10 mouse cellular contexts compared by ENCODE assay signal in the genomic region with DNA sequence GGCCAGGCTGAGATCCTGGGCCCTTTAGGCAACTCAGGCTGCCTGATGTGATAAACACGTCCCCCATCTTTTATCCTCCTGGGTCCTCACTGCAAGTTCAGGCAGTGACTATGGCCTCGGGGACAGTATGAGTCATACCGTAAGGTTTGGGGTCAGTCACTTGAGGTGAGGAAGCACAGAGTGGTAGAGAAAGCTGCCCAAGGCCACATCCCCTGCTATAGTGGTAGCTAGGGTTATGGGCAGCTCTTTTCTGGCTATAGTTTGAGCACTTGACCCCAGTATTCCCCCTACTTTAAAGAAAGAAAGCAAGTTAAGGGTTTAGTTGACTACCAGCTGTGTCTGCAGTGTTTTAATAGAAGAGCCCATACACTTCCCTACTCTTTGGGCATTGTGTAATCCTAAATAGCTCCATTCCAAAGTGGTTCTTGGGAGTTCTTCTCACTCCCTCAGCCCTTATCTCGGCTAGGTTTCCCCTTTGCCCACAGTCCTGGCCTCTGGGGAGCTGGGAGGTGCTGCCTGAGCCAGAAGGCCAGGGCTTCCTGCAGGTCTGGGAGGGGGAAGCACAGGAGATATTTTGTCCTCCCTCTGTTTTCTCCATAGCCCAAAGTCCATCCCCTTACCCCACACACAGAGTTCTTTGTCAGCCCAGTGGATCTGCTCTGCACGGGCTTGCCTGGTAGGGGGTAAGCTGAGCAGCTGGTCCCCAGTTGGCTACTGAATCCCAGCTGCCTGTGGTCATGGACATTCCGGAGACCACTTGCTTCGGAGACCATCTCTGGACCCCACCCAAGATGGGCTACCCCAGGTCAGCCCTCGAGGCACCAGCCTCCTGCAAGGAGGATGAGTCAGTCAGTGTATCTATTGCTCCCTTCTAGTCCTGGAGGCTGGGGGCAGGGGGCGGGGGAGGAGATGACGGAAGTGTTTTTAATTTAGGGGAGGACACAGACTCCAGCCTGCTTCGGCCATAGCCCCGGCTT. TPM values are rescaled to one million over a fixed set of nuclear protein-coding genes. Genes with fewer than 3 reads are reported as not detected.
DNase-seq lines count a peak whose midpoint lies in the region; ATAC-seq and TF ChIP-seq lines count a peak whose summit lies in the region.
"Had no signal": no experiment of that assay in that cellular context is flagged by ENCODE, and none has a peak within 500 bp of the region (broad histone marks: within the 10 kb centered on the region; RNA-seq: fewer than 3 reads in every experiment).

No protein-coding gene starts in this region.

- no peak for TF ChIP-seq POLR2A in myocyte (IDR thresholded peaks at IDR 0.05; ENCODE audit: insufficient read length, low read depth)
- TF ChIP-seq POLR2A in thymus, adult 2 months (IDR thresholded peaks at IDR 0.05; ENCODE audit: control insufficient read depth, extremely low read depth, insufficient read depth, low read length, poor library complexity), result no peak

- peak overlapping the region; percentile 32; the same call in 1 of the 2 replicates for H3K27ac ChIP-seq in lung, postnatal 0 days (ENCODE audit: low read length)
- H3K27ac ChIP-seq in heart, embryonic 15.5 days, result peak overlapping the region; percentile 58
- no peak overlapping the region for H3K27ac ChIP-seq in thymus, adult 2 months (ENCODE audit: control insufficient read depth, insufficient read depth, low read length)
- H3K27ac ChIP-seq: kidney, postnatal 0 days had no signal

- DNase-seq in cerebellum, adult 9-11 months, result peak; percentile 52
- no peak for DNase-seq in cerebellum, adult 11 months
- DNase-seq in lung, postnatal 0 days (ENCODE audit: low spot score), result peak; percentile 65
- no peak for DNase-seq in lung, postnatal 4 days
- no peak for DNase-seq in thymus, adult 2 months

- H3K9ac ChIP-seq in lung, postnatal 0 days (replicated peaks; ENCODE audit: low read depth), result no peak overlapping the region
- H3K9ac ChIP-seq in heart, embryonic 15.5 days, result no peak overlapping the region

- no peaks in the 10 kb centered on the region for H3K27me3 ChIP-seq in lung, postnatal 0 days (replicated peaks; ENCODE audit: insufficient read depth, low read length)
- no peaks in the 10 kb centered on the region for H3K27me3 ChIP-seq in heart, embryonic 15.5 days
- no peaks in the 10 kb centered on the region for H3K27me3 ChIP-seq in myocyte (ENCODE audit: control insufficient read depth, insufficient read depth, insufficient read length)
- no peaks in the 10 kb centered on the region for H3K27me3 ChIP-seq in thymus, adult 2 months (ENCODE audit: control insufficient read depth, insufficient read depth, low read length)

- H3K4me1 ChIP-seq in lung, postnatal 0 days (ENCODE audit: insufficient read depth, low read depth, low read length), result peaks cover 18% of the 10 kb centered on the region; the same call in 1 of the 2 replicates
- peaks cover 39% of the 10 kb centered on the region for H3K4me1 ChIP-seq in heart, embryonic 15.5 days (replicated peaks)
- H3K4me1 ChIP-seq in thymus, adult 2 months (replicated peaks; ENCODE audit: control insufficient read depth, insufficient read depth, low read length), result peaks cover 24% of the 10 kb centered on the region

- no peaks in the 10 kb centered on the region; the same call in 1 of the 2 replicates for H3K36me3 ChIP-seq in lung, postnatal 0 days (ENCODE audit: insufficient read depth, low read length)
- no peaks in the 10 kb centered on the region for H3K36me3 ChIP-seq in heart, embryonic 15.5 days
- peaks cover under 1% of the 10 kb centered on the region for H3K36me3 ChIP-seq in myocyte (ENCODE audit: control insufficient read depth, insufficient read depth)
- no peaks in the 10 kb centered on the region for H3K36me3 ChIP-seq in thymus, adult 2 months (ENCODE audit: control insufficient read depth, insufficient read depth, low read length)

- H3K4me2 ChIP-seq in lung, postnatal 0 days (replicated peaks; ENCODE audit: low read depth, low read length), result no peak overlapping the region
- no peak overlapping the region for H3K4me2 ChIP-seq in heart, embryonic 15.5 days
- H3K4me2 ChIP-seq in myocyte (ENCODE audit: low read depth), result peak overlapping the region; percentile 66

- H3K9me3 ChIP-seq in lung, postnatal 0 days (ENCODE audit: low read length), result no peaks in the 10 kb centered on the region
- no peaks in the 10 kb centered on the region for H3K9me3 ChIP-seq in heart, embryonic 15.5 days (replicated peaks)

- no peak overlapping the region for H3K4me3 ChIP-seq in lung, postnatal 0 days (ENCODE audit: low read depth, low read length)
- H3K4me3 ChIP-seq in heart, embryonic 15.5 days, result no peak overlapping the region
- H3K4me3 ChIP-seq in myocyte, result no peak overlapping the region
- H3K4me3 ChIP-seq in thymus, adult 2 months (ENCODE audit: control insufficient read depth, insufficient read depth, low read length), result no peak overlapping the region

- H3K79me2 ChIP-seq in myocyte (ENCODE audit: control insufficient read depth, insufficient read depth), result no peaks in the 10 kb centered on the region

- no peak for TF ChIP-seq EP300 in lung, postnatal 0 days (IDR thresholded peaks at IDR 0.05)

- 46% methylated on average over 12 of the region's 12 CpGs for WGBS in lung, postnatal 0 days
- 44% methylated on average over 12 of the region's 12 CpGs for WGBS in heart, embryonic 15.5 days
- 90% methylated on average over 12 of the region's 12 CpGs for WGBS in thymus, adult 2 months

- no peak for TF ChIP-seq CTCF in lung, postnatal 0 days (IDR thresholded peaks at IDR 0.05)
- no peak for TF ChIP-seq CTCF in thymus, adult 2 months (IDR thresholded peaks at IDR 0.05; ENCODE audit: borderline replicate concordance, control insufficient read depth, extremely low read depth, insufficient read depth, low read length, poor library complexity)

- H3ac ChIP-seq in myocyte (ENCODE audit: control insufficient read depth, insufficient read length), result no peak overlapping the region

- ATAC-seq in lung, postnatal 0 days, result no peak
- no peak for ATAC-seq in heart, embryonic 15.5 days (replicated peaks; ENCODE audit: insufficient number of reproducible peaks, insufficient read depth, low FRiP score, low read depth)
- no peak for ATAC-seq in activated CD4-positive, CD25-positive, alpha-beta regulatory T cell, adult 4 months
- ATAC-seq: CD4-positive, CD25-positive, alpha-beta regulatory T cell, adult 4 months had no signal

TF ChIP-seq in myocyte, 11 proteins besides CTCF, POLR2A, EP300 and RAD21:
- TF ChIP-seq POLR2AphosphoS2 (IDR thresholded peaks at IDR 0.05; ENCODE audit: insufficient read length, low read depth), result no peak
- TF ChIP-seq TCF3 (IDR thresholded peaks at IDR 0.05; ENCODE audit: insufficient read length, low read depth), result peak; percentile 90
- peak; percentile 38; the same call in 1 of the 2 replicates for TF ChIP-seq CEBPB (IDR thresholded peaks at IDR 0.05; ENCODE audit: insufficient read depth, poor library complexity, severe bottlenecking)
- TF ChIP-seq E2F4 (IDR thresholded peaks at IDR 0.05; ENCODE audit: insufficient read depth), result no peak
- TF ChIP-seq TCF12 (IDR thresholded peaks at IDR 0.05; ENCODE audit: insufficient read depth, poor library complexity, severe bottlenecking), result peak; percentile 92
- TF ChIP-seq REST (IDR thresholded peaks at IDR 0.05; ENCODE audit: insufficient read depth, insufficient read length), result no peak
- TF ChIP-seq MAX (IDR thresholded peaks at IDR 0.05; ENCODE audit: low read depth), result no peak
- TF ChIP-seq MYOG (IDR thresholded peaks at IDR 0.05; ENCODE audit: control insufficient read depth in 1 of 3, insufficient read depth in 1 of 3, insufficient read length in 2 of 3, low read depth in 2 of 3), result peak; percentile 74 to 99 (median 98)
- no peak for TF ChIP-seq USF1 (IDR thresholded peaks at IDR 0.05; ENCODE audit: low read depth)
- TF ChIP-seq SRF (IDR thresholded peaks at IDR 0.05; ENCODE audit: control insufficient read depth, insufficient read length, low read depth), result no peak
- peak; percentile 14 to 97 (median 97) for TF ChIP-seq MYOD1 (IDR thresholded peaks at IDR 0.05; ENCODE audit: control insufficient read depth in 1 of 3, insufficient read length in 2 of 3, low read depth in 2 of 3)
TF ChIP-seq in myocyte: peak in this region for 5.

RNA-seq across cellular contexts. Expression of a gene that starts 12.4 kb away (rescaled TPM):
- 6.2 and 7.1 TPM in 2 replicates for polyA plus RNA-seq in lung, postnatal 0 days (2015; fragmentation: Nextera tagmentation; extraction: Ambion mirVana)
- polyA plus RNA-seq in heart, embryonic 15.5 days (2015; fragmentation: Nextera tagmentation; extraction: Ambion mirVana), result 5.5 and 6.4 TPM in 2 replicates
- 8.8 TPM for polyA plus RNA-seq in myocyte (2012; fragmentation: generic; extraction: Trizol)
- 1 to 10 TPM; 2.2 to 3.6 TPM for polyA plus RNA-seq in activated CD4-positive, CD25-positive, alpha-beta regulatory T cell, adult 4 months (2017; shearing (Covaris generic))
- polyA plus RNA-seq in thymus, adult 2 months (2012; rRNA removed), result 4.9 and 6.9 TPM in 2 replicates

RNA-seq across cellular contexts. Expression of a gene that starts 26.3 kb away (rescaled TPM):
- 4.1 and 4.9 TPM in 2 replicates for polyA plus RNA-seq in lung, postnatal 0 days (2015; fragmentation: Nextera tagmentation; extraction: Ambion mirVana)
- polyA plus RNA-seq in heart, embryonic 15.5 days (2015; fragmentation: Nextera tagmentation; extraction: Ambion mirVana), result 1.5 and 4.6 TPM in 2 replicates
- 15.6 TPM for polyA plus RNA-seq in myocyte (2012; fragmentation: generic; extraction: Trizol)
- 10 to 100 TPM; 60.0 to 62.7 TPM for polyA plus RNA-seq in activated CD4-positive, CD25-positive, alpha-beta regulatory T cell, adult 4 months (2017; shearing (Covaris generic))
- polyA plus RNA-seq in thymus, adult 2 months (2012; rRNA removed), result 235 and 264 TPM in 2 replicates

RNA-seq across cellular contexts. Expression of a gene that starts 28.6 kb away (rescaled TPM):
- 6.5 TPM in 2 replicates for polyA plus RNA-seq in lung, postnatal 0 days (2015; fragmentation: Nextera tagmentation; extraction: Ambion mirVana)
- polyA plus RNA-seq in heart, embryonic 15.5 days (2015; fragmentation: Nextera tagmentation; extraction: Ambion mirVana), result 2.6 and 3.0 TPM in 2 replicates
- 18.7 TPM for polyA plus RNA-seq in myocyte (2012; fragmentation: generic; extraction: Trizol)
- 1 to 10 TPM; 3.4 TPM for polyA plus RNA-seq in activated CD4-positive, CD25-positive, alpha-beta regulatory T cell, adult 4 months (2017; shearing (Covaris generic))
- polyA plus RNA-seq in thymus, adult 2 months (2012; rRNA removed), result 18.2 and 18.4 TPM in 2 replicates

RNA-seq across cellular contexts. Expression of a gene that starts 43.1 kb away (rescaled TPM):
- polyA plus RNA-seq in lung, postnatal 0 days (2015; fragmentation: Nextera tagmentation; extraction: Ambion mirVana), result 28.8 and 34.5 TPM in 2 replicates
- polyA plus RNA-seq in heart, embryonic 15.5 days (2015; fragmentation: Nextera tagmentation; extraction: Ambion mirVana), result 18.5 and 23.7 TPM in 2 replicates
- polyA plus RNA-seq in myocyte (2012; fragmentation: generic; extraction: Trizol), result 55.2 TPM
- 10 to 100 TPM; 18.4 to 24.0 TPM for polyA plus RNA-seq in activated CD4-positive, CD25-positive, alpha-beta regulatory T cell, adult 4 months (2017; shearing (Covaris generic))
- 28.8 and 29.5 TPM in 2 replicates for polyA plus RNA-seq in thymus, adult 2 months (2012; rRNA removed)

RNA-seq across cellular contexts. Expression of a gene that starts 43.1 kb away (rescaled TPM):
- 3.7 and 3.8 TPM in 2 replicates for polyA plus RNA-seq in lung, postnatal 0 days (2015; fragmentation: Nextera tagmentation; extraction: Ambion mirVana)
- polyA plus RNA-seq in heart, embryonic 15.5 days (2015; fragmentation: Nextera tagmentation; extraction: Ambion mirVana), result 11.0 and 11.8 TPM in 2 replicates
- polyA plus RNA-seq in myocyte (2012; fragmentation: generic; extraction: Trizol), result 20.6 TPM
- polyA plus RNA-seq in activated CD4-positive, CD25-positive, alpha-beta regulatory T cell, adult 4 months (2017; shearing (Covaris generic)), result under 1 TPM in 1 of 2 experiments, not detected in 1; 0.20 TPM
- polyA plus RNA-seq in thymus, adult 2 months (2012; rRNA removed), result 3.9 and 5.4 TPM in 2 replicates

Comparison
In these comparisons a context has a peak if more than half of its experiments do, and no peak if none do; other contexts are left out.
1. DNase-seq: peak in cerebellum, adult 9-11 months (single experiment) and lung, postnatal 0 days (single experiment); none in cerebellum, adult 11 months (single experiment), lung, postnatal 4 days (0 of 2) and thymus, adult 2 months (single experiment).